Mouse (Mus musculus) layer of hippocampus, adult 9-10 months (tissue): ENCODE results near the gene Galnt12.
A peak's percentile ranks its signal among the peaks of the same experiment; 100 is the strongest.
"Not testable (repeated sequence)": the region's sequence is repeated elsewhere in the genome, so short reads cannot be mapped to it uniquely, and the experiment has no call there.

ENCODE experiments used
- DNase-seq: peaks from one replicate; pipeline ENCODE4 v3.0.0; 2022; ENCODE audit warnings: low spot score

The Galnt12 gene

DNA sequence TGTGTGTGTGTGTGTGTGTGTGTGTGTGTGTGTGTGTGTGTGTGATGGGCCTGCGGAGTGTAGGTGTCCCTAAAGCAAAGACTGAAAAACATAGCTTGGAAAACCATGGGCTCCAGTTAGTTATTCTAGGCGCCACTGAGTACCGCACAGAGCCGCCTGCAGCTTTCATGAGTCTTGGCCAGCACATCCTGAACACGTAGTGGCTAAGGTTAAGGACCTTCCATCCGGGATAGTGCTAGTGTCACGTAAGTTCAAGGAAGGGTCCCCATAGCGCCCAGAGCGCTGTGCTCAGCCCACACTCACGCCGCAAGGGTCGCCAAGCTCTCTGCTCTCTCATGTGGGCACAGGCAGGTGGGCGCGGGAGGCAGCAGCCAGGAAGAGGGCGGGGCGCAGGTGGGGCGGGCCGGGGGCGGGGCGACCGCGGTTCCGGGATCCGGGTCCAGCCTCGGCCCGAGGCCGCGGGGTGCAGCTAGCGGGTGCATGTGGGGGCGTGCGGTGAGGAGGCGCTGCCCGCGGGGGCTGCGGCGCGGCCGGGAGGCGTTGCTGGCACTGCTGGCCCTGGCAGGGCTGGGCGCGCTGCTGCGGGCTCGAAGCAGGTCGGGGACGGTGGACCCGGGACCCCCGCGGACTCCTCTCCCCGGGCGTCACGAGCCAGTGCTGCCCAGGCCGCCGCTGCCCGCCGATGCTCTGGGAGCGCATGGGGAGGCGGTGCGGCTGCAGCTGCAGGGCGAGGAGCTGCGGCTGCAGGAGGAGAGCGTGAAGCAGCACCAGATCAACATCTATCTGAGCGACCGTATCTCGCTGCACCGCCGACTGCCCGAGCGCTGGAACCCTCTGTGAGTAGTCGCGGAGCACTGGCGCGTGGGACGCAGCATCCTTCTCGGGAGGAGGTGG is at the start of gene Galnt12:
Gene Galnt12, plus strand, starts transcription at position 417 of the 894 bp plus-strand sequence.
- no peak for DNase-seq

DNA sequence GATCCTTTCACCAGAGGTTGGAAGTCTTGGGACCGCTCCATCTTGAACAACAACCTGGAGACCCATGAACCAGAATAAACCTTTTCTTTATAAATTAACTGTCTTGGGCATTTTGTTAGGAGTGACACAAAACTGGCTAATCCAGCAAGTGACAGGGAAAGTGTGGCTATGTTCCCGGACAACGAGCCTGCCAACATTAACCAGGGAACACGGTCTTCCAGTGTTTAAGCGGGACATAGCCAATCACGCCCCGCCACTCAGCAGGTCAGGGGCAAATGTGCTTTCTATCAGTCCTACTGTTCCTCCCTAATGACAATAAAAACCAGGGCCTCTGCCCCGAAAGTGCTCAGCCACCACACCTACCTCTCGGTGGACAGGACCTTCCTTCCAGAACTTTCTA is 47.8 kb upstream of the Galnt12 start:
- DNase-seq, result no peak

DNA sequence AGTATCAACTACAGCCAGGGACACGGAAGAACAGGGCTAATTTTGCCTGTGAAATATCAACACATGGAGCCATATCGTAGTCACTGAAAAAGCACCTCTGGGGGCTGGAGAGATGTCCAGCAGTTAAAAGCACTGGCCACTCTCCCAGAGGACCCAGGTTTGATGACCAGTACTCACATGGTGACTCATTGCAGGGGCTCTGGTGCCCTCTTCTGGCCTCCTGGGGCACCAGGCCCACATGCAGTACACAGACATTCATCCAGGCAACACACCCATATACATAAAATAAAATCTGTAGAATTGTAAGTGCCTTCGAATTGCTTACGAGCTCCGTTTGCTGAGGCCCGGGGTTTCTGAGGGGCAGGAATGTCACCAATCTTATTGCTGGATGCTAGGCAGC is 44.7 kb upstream of the Galnt12 start:
- no peak for DNase-seq

DNA sequence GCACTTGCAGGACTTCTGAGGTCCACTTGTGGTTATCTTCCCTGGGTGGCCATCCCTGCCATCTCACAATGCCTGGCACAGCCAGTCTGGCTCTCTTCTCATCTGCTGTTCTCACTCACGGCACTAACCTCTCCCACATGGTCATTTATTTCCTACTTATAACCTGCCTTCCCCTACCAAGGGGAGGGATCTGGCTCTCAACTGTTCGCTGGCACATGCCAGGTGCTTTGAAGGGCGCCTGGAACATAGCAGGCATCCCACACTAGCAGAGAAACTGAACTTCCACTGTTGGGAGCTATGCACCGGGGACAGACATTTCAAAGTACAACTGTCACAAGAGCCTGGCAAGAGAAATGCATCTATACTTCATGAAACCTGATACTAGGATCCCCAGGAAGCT is 43.9 kb upstream of the Galnt12 start:
- no peak for DNase-seq

DNA sequence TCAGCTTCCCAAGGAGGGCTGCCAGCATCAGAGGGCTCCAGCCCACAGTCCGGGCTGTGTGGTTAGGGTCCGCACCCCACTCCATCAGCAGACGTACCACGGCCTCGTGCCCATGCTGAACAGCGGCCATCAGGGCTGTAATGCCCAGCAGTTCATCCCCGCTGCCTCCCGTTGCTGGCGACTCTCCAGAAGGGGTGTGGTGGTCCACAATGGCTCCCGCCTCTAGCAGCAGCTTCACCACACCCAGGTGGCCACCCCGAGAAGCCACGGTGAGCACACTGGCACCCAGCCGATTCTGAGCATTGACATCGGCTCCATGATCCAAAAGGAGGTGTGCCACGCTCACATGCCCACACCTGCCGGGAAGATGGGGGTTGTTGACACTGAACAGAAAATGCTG is 42.5 kb upstream of the Galnt12 start:
- DNase-seq, result no peak

DNA sequence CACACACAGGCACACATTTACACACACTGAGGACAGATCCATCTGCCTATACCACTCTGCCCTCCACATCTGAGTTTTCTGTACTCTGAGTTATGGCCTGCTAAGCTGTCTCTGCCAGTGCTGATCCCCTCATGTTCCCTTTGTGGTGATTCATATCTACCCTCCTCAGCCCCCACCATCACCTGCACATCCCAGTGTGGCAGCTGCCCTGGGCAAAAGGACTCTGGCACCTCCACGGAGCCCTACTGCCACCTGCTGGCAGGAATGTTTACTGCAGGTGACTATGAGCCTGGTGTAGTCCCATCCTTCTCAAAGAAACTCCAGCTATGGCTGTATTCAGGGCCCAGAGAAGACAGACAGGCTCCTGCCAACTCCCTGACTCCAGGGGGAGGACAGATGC is 41.5 kb upstream of the Galnt12 start:
- DNase-seq, result peak; percentile 84

DNA sequence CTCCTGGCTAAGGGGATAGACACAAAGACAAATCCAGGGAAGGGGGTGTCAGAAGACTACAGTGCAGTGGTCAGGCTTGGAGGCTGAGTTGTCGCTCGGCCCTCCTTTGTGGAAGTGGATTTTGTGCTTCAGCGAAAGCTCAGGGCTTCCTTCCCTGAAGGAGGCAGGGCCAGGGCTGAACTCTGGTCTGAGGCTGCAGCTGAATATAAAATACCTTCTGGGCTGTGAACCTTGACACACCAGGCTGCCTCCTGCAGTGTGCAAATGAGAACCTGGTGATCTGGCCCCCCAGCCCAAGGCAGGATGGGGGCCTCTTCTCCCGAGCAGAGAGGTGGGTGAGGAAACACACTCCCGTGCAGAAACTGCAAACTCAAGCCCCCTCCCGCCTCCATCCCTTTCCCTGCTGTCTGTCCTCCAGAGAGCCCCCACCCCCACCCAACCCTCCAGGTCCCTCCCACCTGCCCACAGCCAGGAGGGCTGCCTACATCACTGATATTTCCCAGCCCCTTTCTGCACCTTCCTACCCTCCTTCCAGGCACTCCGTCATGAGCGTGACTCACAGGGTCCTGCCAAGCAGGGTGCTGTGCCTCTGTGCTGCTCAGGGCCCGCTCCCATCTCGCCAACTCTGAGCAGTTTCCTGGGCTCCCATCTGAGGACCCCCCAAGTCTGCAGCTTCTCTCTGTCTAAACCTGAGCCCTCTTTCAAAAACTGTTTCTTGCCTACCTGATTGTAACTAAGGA is 40.9 kb upstream of the Galnt12 start:
- DNase-seq, result no peak

DNA sequence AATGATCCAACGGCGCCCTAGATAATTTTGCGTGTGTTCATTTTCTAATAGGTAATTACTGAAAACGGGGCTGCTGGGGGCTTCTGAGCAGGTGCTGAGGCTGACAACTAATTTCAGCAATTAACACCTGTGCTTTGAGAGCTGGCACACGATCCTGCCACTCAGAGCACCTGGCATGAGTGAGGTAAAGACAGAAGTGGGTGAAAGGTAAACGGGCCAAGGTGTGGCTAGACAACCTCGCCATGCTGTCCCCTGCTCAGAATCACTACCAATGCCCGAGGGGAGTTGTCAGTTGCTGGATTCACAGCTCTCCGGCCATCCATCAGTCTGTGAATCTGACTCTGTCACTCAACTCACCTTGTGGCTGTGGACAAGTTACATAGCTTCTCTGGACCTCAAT is 39.8 kb upstream of the Galnt12 start:
- DNase-seq, result no peak

DNA sequence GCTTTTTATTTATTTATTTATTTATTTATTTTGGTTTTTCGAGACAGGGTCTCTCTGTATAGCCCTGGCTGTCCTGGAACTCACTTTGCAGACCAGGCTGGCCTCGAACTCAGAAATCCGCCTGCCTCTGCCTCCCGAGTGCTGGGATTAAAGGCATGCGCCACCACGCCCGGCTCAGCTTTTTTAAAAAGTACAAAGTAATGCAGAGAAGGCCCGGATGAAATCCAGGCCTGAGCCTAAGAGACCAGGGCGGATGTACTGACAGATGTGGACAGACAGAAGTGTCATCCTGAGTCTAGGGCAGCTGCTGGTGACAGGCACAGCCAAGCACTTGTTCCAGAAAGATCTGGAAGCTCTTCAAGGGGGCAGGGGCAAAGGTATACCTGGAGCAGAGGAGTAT is 36.5 kb upstream of the Galnt12 start:
- DNase-seq, result not testable (repeated sequence)

DNA sequence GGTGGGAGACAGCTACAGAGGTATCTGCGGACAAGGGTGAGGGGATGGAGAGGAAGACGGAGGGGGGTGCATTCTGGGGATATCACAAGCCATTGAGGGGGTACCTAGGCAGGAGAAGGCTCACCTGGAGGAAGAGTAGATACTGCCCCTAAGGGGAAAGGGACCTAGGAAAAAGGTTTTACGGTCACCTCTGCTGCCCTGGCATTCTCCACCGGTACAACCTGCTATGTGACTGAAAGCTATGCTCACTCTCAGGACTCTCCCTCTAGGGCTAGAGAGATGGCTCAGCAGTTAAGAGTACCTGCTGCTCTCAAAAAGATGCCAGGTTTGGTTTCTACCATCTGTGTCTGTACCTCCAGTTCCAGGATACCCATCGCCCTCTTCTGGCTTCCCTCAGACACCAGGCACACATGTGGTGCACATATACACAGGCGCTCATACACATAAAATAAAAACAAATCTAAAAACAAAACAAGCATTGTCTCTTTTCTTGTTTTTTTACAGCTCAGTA is 36.1 kb upstream of the Galnt12 start:
- DNase-seq, result no peak

DNA sequence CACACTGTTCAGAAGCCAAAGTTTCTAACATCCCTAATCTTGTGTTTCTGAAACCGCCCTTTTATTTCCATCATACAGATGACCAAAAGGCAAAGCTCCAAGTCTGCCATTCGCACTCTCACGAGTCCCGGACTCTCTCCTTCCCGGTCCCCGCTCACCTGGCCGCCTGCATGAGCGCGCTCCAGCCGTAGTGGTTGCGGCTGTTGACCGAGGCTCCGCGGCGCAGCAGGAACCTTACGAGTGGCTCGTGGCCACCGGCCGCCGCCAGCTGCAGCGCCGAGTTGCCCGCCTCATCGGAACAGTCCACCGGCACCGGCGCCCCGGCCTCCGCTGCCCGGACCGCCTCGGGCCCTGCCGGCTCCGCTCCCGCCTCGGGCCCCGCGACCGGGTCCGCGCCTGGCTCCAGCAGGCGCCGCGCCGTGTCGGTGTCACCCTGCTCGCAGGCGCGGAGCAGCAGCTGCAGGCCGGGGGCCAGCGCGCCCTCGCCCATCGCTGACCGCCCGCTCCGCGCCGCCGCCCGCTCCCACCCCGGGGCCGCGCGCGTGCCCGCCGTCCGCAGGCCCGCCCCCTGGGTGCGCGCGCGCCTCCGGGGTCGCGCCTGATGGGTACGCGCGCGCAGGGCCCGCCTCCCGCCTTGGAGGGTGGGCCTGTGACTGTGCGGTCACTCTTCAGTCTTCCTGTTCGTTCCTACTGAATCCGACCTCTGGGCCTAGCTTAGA is 34.8 kb upstream of the Galnt12 start, which contains the start of gene Anks6:
Gene Anks6, minus strand, starts transcription at position 637 of the 719 bp plus-strand sequence.
- no peak for DNase-seq

DNA sequence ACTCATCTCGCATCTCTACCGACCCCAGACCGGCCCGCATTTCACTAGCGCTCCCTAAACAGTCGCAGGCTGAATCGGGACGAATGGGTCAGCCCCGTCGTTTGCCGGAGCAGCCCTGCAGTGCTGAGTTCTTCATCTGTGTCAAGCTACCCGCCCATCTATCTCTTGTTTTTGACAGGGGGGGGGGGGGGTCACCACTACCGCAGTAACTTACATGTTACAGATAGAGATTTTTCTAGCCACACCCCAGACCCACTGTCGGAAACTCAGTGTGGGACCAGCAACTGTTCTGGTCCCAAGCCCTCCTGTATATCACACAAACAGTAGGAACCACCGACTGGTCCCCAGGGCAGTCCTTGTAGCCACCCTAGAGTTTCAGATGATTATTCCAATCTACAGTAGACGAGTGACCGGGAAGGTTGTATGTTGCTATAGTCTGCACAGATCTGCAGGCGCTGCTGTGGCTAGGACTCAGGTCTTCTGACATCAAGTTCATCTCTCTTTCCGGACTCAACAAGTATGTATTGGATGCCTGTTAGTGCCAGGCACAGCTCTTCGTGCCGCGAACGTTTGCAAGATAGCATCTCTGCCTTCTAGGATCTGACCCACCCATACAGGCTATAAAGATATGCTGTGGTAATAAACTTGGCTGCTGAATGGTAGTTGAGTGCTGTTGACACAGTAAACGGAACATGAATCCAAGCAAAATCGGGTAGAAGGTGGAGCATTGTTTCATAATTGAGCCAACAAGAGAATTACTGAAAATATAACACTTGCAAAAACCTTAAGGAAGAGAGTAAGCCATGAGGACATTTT is 34.0 kb upstream of the Galnt12 start:
- DNase-seq, result no peak

DNA sequence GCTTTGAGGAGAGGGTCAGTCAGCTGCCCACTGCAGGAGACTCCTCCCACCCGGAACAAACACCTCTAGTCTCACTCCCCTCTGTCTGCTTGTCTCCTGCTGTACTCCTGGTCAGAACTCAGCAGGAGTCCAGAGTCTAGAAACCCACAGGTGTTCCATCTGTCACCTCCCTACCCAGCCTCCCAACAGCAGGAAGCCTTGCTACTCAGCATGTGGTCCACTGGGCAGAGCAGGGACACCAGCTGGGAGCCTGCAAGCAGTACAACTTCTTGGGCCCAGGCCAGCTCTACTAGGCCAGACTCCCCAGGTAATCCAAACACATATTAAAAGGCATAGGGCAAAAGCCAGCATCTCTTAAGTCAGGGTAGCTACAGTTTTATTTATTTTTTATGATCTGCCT is 30.8 kb upstream of the Galnt12 start:
- no peak for DNase-seq

DNA sequence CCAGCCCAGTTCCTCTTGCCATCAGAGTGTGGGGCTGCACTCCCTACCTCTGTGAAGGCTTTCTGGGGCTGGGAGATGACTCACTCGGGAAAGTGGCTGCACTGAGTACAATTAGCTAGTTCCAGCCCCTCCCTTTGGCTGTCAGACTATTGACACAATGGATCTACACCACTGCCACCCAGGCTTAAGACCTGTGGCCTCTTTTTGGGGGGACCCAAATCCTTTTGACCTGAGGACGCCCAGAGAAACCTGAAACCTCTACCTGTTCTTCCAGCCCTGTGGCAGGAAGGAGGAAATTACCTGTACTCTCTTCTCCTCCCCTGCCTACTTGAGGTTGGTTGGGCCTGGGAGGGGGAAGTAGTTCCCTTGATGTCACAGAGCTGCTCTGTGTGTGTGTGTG is 16.7 kb upstream of the Galnt12 start:
- DNase-seq, result no peak

DNA sequence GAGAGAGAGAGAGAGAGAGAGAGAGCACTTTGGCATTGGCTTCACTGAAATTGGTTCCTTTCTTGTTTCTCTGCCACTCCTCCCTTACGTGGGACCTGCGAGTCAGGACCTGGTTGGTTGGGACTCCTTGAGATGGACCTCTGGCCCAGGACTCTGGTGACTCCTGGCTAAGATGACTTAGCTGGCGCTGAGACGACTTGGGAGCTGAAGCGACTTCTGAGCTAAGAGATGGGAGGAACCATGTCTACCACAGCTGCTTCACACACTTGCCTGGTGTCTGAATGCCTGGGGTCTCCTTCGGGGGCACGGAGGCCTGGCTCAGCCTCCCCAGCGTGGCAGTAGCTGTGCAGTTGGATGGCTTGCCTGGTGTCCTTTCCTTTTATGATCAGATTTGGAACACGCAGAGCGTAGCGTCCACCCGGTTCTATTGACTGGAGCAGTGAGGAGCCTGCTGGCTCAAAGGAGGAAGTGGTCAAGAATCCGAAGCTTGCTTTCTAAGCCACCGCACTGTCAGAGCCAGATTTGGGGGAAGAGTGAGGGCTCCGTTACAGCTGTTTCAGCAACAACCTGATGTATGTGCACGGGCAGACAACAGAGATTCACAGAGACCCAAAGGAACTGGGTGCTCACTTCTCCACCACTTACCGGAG is 11.6 kb upstream of the Galnt12 start:
- DNase-seq, result no peak

DNA sequence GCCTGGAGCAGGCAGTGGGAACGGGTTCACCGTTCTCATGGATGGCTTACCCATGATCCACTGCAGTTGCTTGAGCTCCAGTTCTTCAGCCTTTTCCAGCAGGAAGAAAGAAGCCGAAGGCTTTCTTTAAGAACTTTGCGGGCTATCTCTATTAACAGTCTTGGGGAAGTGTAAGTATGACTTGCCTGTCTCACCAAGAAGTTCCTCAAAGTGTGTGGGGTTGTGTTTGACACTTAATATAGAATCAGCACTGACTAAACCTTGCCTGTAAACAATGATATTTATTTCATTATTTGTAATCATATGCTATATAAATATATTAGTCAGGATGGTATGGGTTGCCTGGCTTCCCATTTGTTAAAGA is 11.1 kb upstream of the Galnt12 start:
- no peak for DNase-seq

DNA sequence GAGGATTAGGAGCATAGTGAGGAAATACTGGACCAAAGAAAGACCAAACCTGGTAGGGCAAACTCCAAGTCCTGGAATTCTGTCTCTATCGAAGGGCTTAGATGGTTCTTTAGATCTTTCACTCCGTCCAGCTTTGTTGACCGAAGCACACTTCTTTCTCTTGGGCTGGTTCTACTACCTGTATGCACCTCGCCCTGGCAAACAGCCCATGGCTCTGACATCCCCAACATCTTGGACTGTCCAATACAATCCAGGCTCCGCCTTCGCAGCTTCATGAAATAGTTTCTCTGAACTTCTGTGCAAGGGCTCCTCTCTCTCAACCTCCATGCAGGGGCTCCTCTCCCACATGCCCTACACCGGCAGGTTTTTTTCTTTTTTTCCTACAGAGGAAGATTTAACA is 7.9 kb upstream of the Galnt12 start:
- DNase-seq, result no peak

DNA sequence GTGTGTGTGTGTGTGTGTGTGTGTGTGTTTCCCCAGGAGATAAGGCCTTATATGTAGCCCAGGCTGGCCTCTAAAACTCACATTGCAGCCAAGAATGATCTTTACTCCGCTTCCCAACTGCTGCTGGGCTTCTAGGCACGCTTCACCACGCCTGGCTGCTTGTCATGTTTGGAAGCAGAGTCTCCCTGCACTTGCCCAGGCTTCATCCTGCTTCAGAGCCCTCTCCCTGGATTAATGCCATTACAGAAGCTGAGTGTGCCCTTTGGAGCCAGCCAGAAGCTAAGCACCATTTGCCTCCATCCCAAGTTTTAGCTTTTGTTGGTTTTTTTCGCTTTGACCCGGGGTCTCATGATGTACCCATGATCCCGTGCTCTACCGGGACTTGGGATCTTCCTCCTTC is 3.0 kb upstream of the Galnt12 start:
- DNase-seq, result no peak

DNA sequence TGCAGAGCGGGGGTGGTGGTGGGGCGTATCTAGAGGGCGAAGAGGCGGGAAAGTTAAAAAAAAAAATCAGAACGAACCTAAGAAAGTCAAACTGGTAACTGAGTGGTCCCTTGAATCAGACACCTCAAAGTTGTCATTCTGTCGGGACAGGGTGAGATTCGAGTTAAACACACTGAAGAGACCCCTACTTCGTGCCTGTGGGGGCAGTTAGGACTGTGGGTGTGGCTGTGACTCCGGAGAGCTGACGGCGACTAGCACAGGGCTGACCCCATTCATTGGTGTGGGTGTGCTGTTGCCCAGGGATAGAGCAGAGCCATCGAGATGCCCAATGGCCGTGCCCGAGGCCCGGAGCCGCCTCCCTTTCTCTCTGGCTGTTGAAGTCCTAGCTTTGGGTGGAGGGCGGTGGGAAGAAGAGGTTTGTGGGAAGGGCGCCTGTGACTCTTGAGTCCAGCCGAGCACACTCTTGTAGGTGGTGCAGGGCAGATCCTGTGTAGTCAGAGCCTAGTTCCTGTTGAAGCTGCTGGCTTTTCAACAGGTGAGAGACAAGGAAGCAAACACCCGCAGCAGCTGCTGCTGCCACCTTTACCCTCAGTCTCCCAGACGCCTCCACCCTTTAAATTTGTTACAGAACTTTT is 795 bp downstream of the Galnt12 start:
- DNase-seq, result no peak

DNA sequence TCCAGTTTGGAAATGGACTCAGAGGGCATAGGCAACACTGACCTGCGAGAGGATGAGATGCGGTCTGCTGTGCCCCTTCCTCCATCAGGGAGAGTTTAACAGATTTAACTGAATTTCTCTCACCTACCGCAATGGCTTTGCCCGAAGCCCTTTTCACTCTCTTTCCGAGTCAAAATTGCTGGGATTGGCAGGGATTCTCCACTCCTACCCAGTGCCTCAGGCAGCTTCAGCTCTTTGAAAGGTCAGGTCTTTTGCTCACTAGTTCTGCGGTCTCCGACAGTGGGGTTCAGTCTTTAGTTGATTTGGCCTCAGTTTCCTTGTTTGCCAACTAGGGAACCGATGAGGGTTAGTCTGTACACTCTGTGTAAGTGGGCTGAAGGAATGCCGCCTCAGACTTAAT is 1.5 kb downstream of the Galnt12 start:
- DNase-seq, result no peak

DNA sequence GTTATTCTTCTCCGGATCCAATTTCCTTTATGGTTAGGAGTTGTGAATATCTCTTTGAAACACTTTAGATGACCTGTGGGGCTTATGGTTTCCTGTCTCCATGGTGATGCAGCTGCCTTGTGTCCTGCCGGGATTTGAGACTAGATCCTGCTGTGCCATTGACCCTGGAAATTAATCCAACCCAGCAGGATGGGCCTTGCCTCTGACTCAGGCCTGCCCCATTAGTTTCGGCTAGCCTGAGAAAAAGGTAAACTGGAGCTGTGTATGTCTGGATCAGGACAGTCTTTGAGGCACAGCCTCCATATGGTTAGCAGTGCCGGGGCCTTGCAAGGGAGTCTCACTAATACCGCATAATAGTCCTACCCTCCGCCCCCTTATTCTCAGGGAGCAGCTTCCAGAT is 1.9 kb downstream of the Galnt12 start:
- DNase-seq, result no peak
